Mouse (Mus musculus) kidney, postnatal 0 days (tissue): ENCODE measurements around the gene B230217C12Rik. TPM values are rescaled to one million over a fixed set of nuclear protein-coding genes. Genes with fewer than 3 reads are reported as not detected.

Experiments used
- ATAC-seq: fragments of 200-750 bp; cut with Nextera tagmentation; replicated peaks from 2 replicates; pipeline ENCODE4 v1.8.0; 2017; ENCODE audit warnings: low read depth, moderate number of reproducible peaks, moderate TSS enrichment, moderate library complexity; ENCODE audit not compliant: low FRiP score
- DNase-seq: peaks from one replicate; pipeline ENCODE4 v3.0.0-alpha.2; 2016; ENCODE audit warnings: low spot score
- H3K27ac ChIP-seq: fragments of 300-500 bp; sonication (generic); 2 replicates; pipeline ENCODE4 v1.5.1; 2014; ENCODE audit warnings: mild to moderate bottlenecking
- H3K27me3 ChIP-seq: fragments of 300-500 bp; sonication (generic); 2 replicates; pipeline ENCODE4 v1.6.1; 2014; ENCODE audit warnings: low read length, mixed read lengths; ENCODE audit not compliant: insufficient read depth
- H3K36me3 ChIP-seq: fragments of 300-500 bp; sonication (generic); 2 replicates; pipeline ENCODE4 v1.6.1; 2014; ENCODE audit warnings: low read length, mixed read lengths; ENCODE audit not compliant: insufficient read depth
- H3K4me1 ChIP-seq: fragments of 300-500 bp; sonication (generic); replicated peaks from 2 replicates; pipeline ENCODE4 v1.6.1; 2014; ENCODE audit warnings: antibody characterized with exemption, low read length, mixed read lengths; ENCODE audit not compliant: insufficient read depth
- H3K4me2 ChIP-seq: fragments of 300-500 bp; sonication (generic); 2 replicates; pipeline ENCODE4 v1.6.1; 2014; ENCODE audit warnings: mild to moderate bottlenecking, low read length, moderate library complexity, mixed read lengths
- H3K4me3 ChIP-seq: fragments of 300-500 bp; sonication (generic); replicated peaks from 2 replicates; pipeline ENCODE4 v1.5.1; 2014; ENCODE audit warnings: low read depth, low read length
- H3K9ac ChIP-seq: fragments of 300-500 bp; sonication (generic); 2 replicates; pipeline ENCODE4 v1.6.1; 2014; ENCODE audit warnings: low read depth, low read length
- H3K9me3 ChIP-seq: fragments of 300-500 bp; sonication (generic); replicated peaks from 2 replicates; pipeline ENCODE4 v1.6.1; 2016; ENCODE audit warnings: low read length, inconsistent platforms, mixed read lengths
- CTCF ChIP-seq: IDR thresholded peaks from 2 replicates; pipeline ENCODE4 v1.5.1; 2016; ENCODE audit warnings: antibody characterized with exemption, low read depth, mild to moderate bottlenecking, moderate library complexity
- WGBS: fragments of 180-500 bp; shearing (Covaris S2); extraction: QIAGEN DNeasy Blood & Tissue Kit; methylation state at CpG from one replicate; pipeline ENCODE4 v1.1.7; 2014; 5-methylcytosine and 5-hydroxymethylcytosine counted together
- polyA plus RNA-seq: library from polyadenylated mRNA; unstranded; fragments of >200 nt; fragmentation: Nextera tagmentation; extraction: Ambion mirVana; gene quantifications from 2 replicates; pipeline ENCODE4 v1.2.1, GENCODE M21; 2015

Gene B230217C12Rik
- polyA plus RNA-seq, result 5.1 and 5.6 TPM in 2 replicates

- under 1% methylated on average over 6 of the region's 6 CpGs for WGBS
- Histone ChIP-seq H3K9me3 (no peaks in the 10 kb centered on the region), H3K4me2 (peak within 1 kb of the TSS; percentile 65), H3K27ac (peak within 1 kb of the TSS; percentile 58), H3K4me3 (peak within 1 kb of the TSS; percentile 38), H3K4me1 (no peaks in the 10 kb centered on the region), H3K9ac (peak within 1 kb of the TSS; percentile 32), H3K27me3 (no peaks in the 10 kb centered on the region), H3K36me3 (peaks cover 16% of the 10 kb centered on the region; the same call in 1 of the 2 replicates)
- DNase-seq, result peak; percentile 47
- ATAC-seq, result no peak
- TF ChIP-seq CTCF, result peak; percentile 58
Measured at GRCm38 (mm10) chr11:97840539-97840954, at the start of gene B230217C12Rik. Gene B230217C12Rik (plus strand): TSS chr11:97840780.

- DNase-seq, result no peak
Measured at GRCm38 (mm10) chr11:97793165-97793564, 47.4 kb upstream of the B230217C12Rik start.

GRCm38 (mm10) chr11:97796910-97797309 is 43.7 kb upstream of the B230217C12Rik start:
- Histone ChIP-seq H3K36me3 (no peaks in the 10 kb centered on the region), H3K9ac (no peak overlapping the region), H3K27me3 (no peaks in the 10 kb centered on the region), H3K9me3 (no peaks in the 10 kb centered on the region), H3K4me1 (0 out of 2 replicates have a peak, but pooled peaks cover 8% of the 10 kb centered on the region), H3K27ac (no peak overlapping the region), H3K4me3 (no peak overlapping the region), H3K4me2 (no peak overlapping the region)
- ATAC-seq (no peak), DNase-seq (peak; percentile 69)
- WGBS, result 5% methylated on average over 6 of the region's 6 CpGs
- peak; percentile 62 for TF ChIP-seq CTCF

More at GRCm38 (mm10) chr11:97793165-97793564, 47.4 kb upstream of the B230217C12Rik start:
- Histone ChIP-seq H3K36me3 (no peaks in the 10 kb centered on the region), H3K4me3 (no peak overlapping the region), H3K4me1 (no peaks in the 10 kb centered on the region), H3K4me2 (no peak overlapping the region), H3K9ac (no peak overlapping the region), H3K27me3 (no peaks in the 10 kb centered on the region), H3K9me3 (no peaks in the 10 kb centered on the region), H3K27ac (no peak overlapping the region)
- 0 out of 2 replicates have a peak, but pooled peaks have one; percentile 13 for ATAC-seq
- TF ChIP-seq CTCF, result peak; percentile 79
- 6% methylated on average over 2 of the region's 2 CpGs for WGBS

GRCm38 (mm10) chr11:97797369-97798082 is 43.1 kb upstream of the B230217C12Rik start:
- no peak overlapping the region for H3K9ac ChIP-seq
- no peaks in the 10 kb centered on the region for H3K36me3 ChIP-seq
- H3K27me3 ChIP-seq, result no peaks in the 10 kb centered on the region
- no peak for ATAC-seq
- WGBS, result 70% methylated on average over 15 of the region's 15 CpGs
- 0 out of 2 replicates have a peak overlapping the region, but pooled peaks have one; percentile 19 for H3K4me2 ChIP-seq
- no peak overlapping the region for H3K27ac ChIP-seq
- DNase-seq, result no peak
- no peak for TF ChIP-seq CTCF
- peaks cover 14% of the 10 kb centered on the region; the same call in 1 of the 2 replicates for H3K4me1 ChIP-seq
- H3K4me3 ChIP-seq, result no peak overlapping the region
- H3K9me3 ChIP-seq, result no peaks in the 10 kb centered on the region

- no peak overlapping the region for H3K9ac ChIP-seq
- H3K27ac ChIP-seq, result no peak overlapping the region
- no peak for TF ChIP-seq CTCF
- DNase-seq (no peak), ATAC-seq (no peak)
- no peaks in the 10 kb centered on the region for H3K27me3 ChIP-seq
- peak overlapping the region; percentile 19; the same call in 1 of the 2 replicates for H3K4me2 ChIP-seq
- H3K36me3 ChIP-seq, result no peaks in the 10 kb centered on the region
- 34% methylated on average over 8 of the region's 8 CpGs for WGBS
- H3K4me1 ChIP-seq, result peaks cover 14% of the 10 kb centered on the region; the same call in 1 of the 2 replicates
- no peak overlapping the region for H3K4me3 ChIP-seq
- no peaks in the 10 kb centered on the region for H3K9me3 ChIP-seq
Measured at GRCm38 (mm10) chr11:97798083-97798435, 42.5 kb upstream of the B230217C12Rik start.

GRCm38 (mm10) chr11:97798782-97799145 is 41.8 kb upstream of the B230217C12Rik start, which contains the start of gene Lasp1:
Gene Lasp1 (plus strand): TSS chr11:97799000.
- peaks cover 16% of the 10 kb centered on the region; the same call in 1 of the 2 replicates for H3K4me1 ChIP-seq
- H3K9me3 ChIP-seq, result no peaks in the 10 kb centered on the region
- WGBS, result 1% methylated on average over 11 of the region's 11 CpGs
- no peaks in the 10 kb centered on the region for H3K36me3 ChIP-seq
- no peak for TF ChIP-seq CTCF
- H3K9ac ChIP-seq, result peak within 1 kb of the TSS; percentile 82
- ATAC-seq (peak; percentile 59), DNase-seq (peak; percentile 81)
- H3K4me3 ChIP-seq, result peak within 1 kb of the TSS; percentile 84
- H3K4me2 ChIP-seq, result peak within 1 kb of the TSS; percentile 81
- H3K27ac ChIP-seq, result peak within 1 kb of the TSS; percentile 93
- H3K27me3 ChIP-seq, result no peaks in the 10 kb centered on the region
